Mouse (Mus musculus) adrenal gland, postnatal 4 days (tissue): ENCODE measurements around the gene Senp5. TPM values are rescaled to one million over a fixed set of nuclear protein-coding genes. Genes with fewer than 3 reads are reported as not detected.
"Not testable (repeated sequence)": the region's sequence is repeated elsewhere in the genome, so short reads cannot be mapped to it uniquely, and the experiment has no call there.

Experiments
- DNase-seq, 2 experiments: peaks; one replicate each; pipeline ENCODE4 v3.0.0; 2021 to 2022; ENCODE audit warnings: low spot score in 2 of 2, mixed read lengths in 2 of 2
- long read RNA-seq, 2 experiments: library from polyadenylated mRNA; stranded (forward); transcript quantifications; one replicate each; pipeline ENCODE4 v2.0.0; 2021
- total RNA-seq, 2 experiments: library from RNA; stranded (reverse); gene quantifications; 2 replicates each; pipeline ENCODE4 v1.2.3; 2021

Senp5 gene
- 10 to 100 TPM; 27.3 to 27.4 TPM for total RNA-seq
- long read RNA-seq, experiment 1, partial matches to known transcripts, result 0 of 4 reads
- long read RNA-seq, experiment 1, other reads (novel, unspliced or antisense), result 3 of 4 reads
- long read RNA-seq, experiment 2, partial matches to known transcripts, result 1 of 10 reads
- long read RNA-seq, experiment 2, other reads (novel, unspliced or antisense), result 9 of 10 reads

- DNase-seq, result peak; percentile 60 to 80
These were observed at the start of gene Senp5 for GRCm38 (mm10) chr16:32002509-32003477. Gene Senp5 (minus strand): TSS chr16:32003287.

GRCm38 (mm10) chr16:32042367-32042766 lies 39.3 kb upstream of the Senp5 start:
- no peak for DNase-seq

- DNase-seq, result no peak
These were observed 16.6 kb upstream of the Senp5 start for GRCm38 (mm10) chr16:32019678-32020077.

GRCm38 (mm10) chr16:32010330-32010729 lies 7.2 kb upstream of the Senp5 start:
- DNase-seq, result no peak

- no peak for DNase-seq
These were observed 6.8 kb upstream of the Senp5 start for GRCm38 (mm10) chr16:32009913-32010312.

- DNase-seq, result no peak
These were observed 5.6 kb upstream of the Senp5 start for GRCm38 (mm10) chr16:32008529-32009293.

GRCm38 (mm10) chr16:32004731-32005130 lies 1.6 kb upstream of the Senp5 start:
- no peak for DNase-seq

GRCm38 (mm10) chr16:31996371-31996770 lies 6.7 kb downstream of the Senp5 start:
- no peak for DNase-seq

- no peak for DNase-seq
These were observed 9.1 kb downstream of the Senp5 start for GRCm38 (mm10) chr16:31993946-31994345.

GRCm38 (mm10) chr16:31993195-31993594 lies 9.9 kb downstream of the Senp5 start:
- no peak for DNase-seq

- no peak for DNase-seq
These were observed 11.0 kb downstream of the Senp5 start for GRCm38 (mm10) chr16:31992039-31992438.

- no peak for DNase-seq
These were observed 22.1 kb downstream of the Senp5 start for GRCm38 (mm10) chr16:31980946-31981345.

- DNase-seq, result no peak
These were observed 23.6 kb downstream of the Senp5 start for GRCm38 (mm10) chr16:31979501-31979900.

GRCm38 (mm10) chr16:31975258-31975657 lies 27.8 kb downstream of the Senp5 start:
- DNase-seq, result no peak

GRCm38 (mm10) chr16:31963224-31963623 lies 39.9 kb downstream of the Senp5 start:
- DNase-seq, result no peak

GRCm38 (mm10) chr16:31948345-31948774 lies 54.7 kb downstream of the Senp5 start, which contains the start of the genes 0610012G03Rik and Ncbp2:
Gene 0610012G03Rik (minus strand): TSS chr16:31948494.
Gene Ncbp2 (plus strand): TSS chr16:31948513.
- DNase-seq, result peak; percentile 92 to 96

GRCm38 (mm10) chr16:31947901-31948316 lies 55.2 kb downstream of the Senp5 start:
- no peak for DNase-seq

GRCm38 (mm10) chr16:31947333-31947732 lies 55.8 kb downstream of the Senp5 start:
- DNase-seq, result no peak

GRCm38 (mm10) chr16:31945986-31946385 lies 57.1 kb downstream of the Senp5 start:
- DNase-seq, result not testable (repeated sequence)

- DNase-seq, result no peak
These were observed 57.7 kb downstream of the Senp5 start for GRCm38 (mm10) chr16:31945372-31945771.

- DNase-seq, result no peak
These were observed 58.3 kb downstream of the Senp5 start for GRCm38 (mm10) chr16:31944698-31945255.
